Mouse (Mus musculus): Measurements from ENCODE around the gene Fbxo21. TPM values are rescaled to one million over a fixed set of nuclear protein-coding genes. Genes with fewer than 3 reads are reported as not detected.

The Fbxo21 gene
- polyA plus RNA-seq, 1 experiment from 2014 or later, result 183 TPM

DNA sequence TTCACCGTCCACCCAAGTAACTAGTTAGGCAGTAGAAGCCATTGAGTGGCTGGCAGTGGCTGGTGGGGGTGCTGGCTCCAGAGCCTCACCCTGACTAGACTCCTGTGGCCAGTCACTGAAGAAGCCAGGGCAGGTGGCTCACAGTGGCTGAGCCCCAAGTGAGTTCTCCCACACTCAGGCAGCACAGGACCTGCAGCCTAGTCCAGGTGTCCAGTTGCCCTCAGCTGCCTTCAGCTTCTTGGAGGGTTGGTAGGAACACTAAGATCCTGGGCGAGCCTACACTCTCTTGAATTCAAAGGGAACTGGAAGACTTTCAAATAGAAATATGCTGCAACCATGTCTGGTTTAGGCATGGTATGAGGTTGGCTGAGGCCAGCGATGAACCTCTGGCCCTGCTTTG lies 11.4 kb downstream of the Fbxo21 start:
- WGBS, result 94% methylated on average over 3 of the region's 3 CpGs
- Histone ChIP-seq H3K9ac (no peak overlapping the region), H3K27ac (no peak overlapping the region), H3K4me1 (no peaks in the 10 kb centered on the region), H3K4me2 (no peak overlapping the region), H3K27me3 (replicated peaks) (no peaks in the 10 kb centered on the region), H3K9me3 (no peaks in the 10 kb centered on the region), H3K4me3 (no peak overlapping the region), H3K36me3 (replicated peaks) (peaks cover 50% of the 10 kb centered on the region)
- ATAC-seq (replicated peaks), result no peak

GRCm38 (mm10) chr5:117988367-117988766 lies 11.8 kb downstream of the Fbxo21 start:
- H3K4me1 ChIP-seq, result no peaks in the 10 kb centered on the region
- H3K4me2 ChIP-seq, result no peak overlapping the region
- no peaks in the 10 kb centered on the region for H3K9me3 ChIP-seq
- ATAC-seq (replicated peaks), result no peak
- 91% methylated on average over 9 of the region's 9 CpGs for WGBS
- H3K27me3 ChIP-seq (replicated peaks), result no peaks in the 10 kb centered on the region
- no peak overlapping the region for H3K9ac ChIP-seq
- peaks cover 52% of the 10 kb centered on the region for H3K36me3 ChIP-seq (replicated peaks)
- no peak overlapping the region for H3K4me3 ChIP-seq
- H3K27ac ChIP-seq, result no peak overlapping the region

DNA sequence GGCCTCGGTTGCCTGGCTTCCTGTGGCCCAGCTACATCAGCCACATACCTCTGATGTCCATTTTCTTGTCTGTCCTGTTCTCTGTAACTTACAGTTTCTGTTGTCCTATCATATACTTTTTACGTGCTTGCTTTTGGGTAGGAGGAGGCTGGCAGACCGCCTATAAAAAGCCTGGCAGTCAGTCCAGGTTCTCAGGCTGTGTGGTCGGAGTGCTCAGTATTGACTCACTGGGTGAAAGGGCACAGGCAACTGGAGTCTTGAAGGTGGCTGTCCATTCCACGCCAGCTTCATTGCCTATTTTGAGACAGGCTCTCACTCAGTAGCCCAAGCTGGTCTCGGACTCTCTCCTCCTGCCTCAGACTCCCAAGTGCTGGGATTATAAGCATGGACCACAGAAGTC lies 13.2 kb downstream of the Fbxo21 start:
- no peak for ATAC-seq (replicated peaks)
- Histone ChIP-seq H3K9me3 (no peaks in the 10 kb centered on the region), H3K9ac (no peak overlapping the region), H3K4me1 (no peaks in the 10 kb centered on the region), H3K4me3 (no peak overlapping the region), H3K27me3 (replicated peaks) (no peaks in the 10 kb centered on the region), H3K27ac (no peak overlapping the region), H3K4me2 (no peak overlapping the region), H3K36me3 (replicated peaks) (peaks cover 66% of the 10 kb centered on the region)
- 91% methylated on average over 6 of the region's 6 CpGs for WGBS

GRCm38 (mm10) chr5:117990957-117991356 lies 14.4 kb downstream of the Fbxo21 start:
- no peak for ATAC-seq (replicated peaks)
- Histone ChIP-seq H3K9ac (no peak overlapping the region), H3K27ac (no peak overlapping the region), H3K4me1 (no peaks in the 10 kb centered on the region), H3K4me2 (no peak overlapping the region), H3K9me3 (no peaks in the 10 kb centered on the region), H3K4me3 (no peak overlapping the region), H3K36me3 (replicated peaks) (peaks cover 78% of the 10 kb centered on the region), H3K27me3 (replicated peaks) (no peaks in the 10 kb centered on the region)
- 89% methylated on average over 3 of the region's 3 CpGs for WGBS

- Histone ChIP-seq H3K4me1 (no peaks in the 10 kb centered on the region), H3K9ac (no peak overlapping the region), H3K9me3 (no peaks in the 10 kb centered on the region), H3K4me2 (no peak overlapping the region), H3K27ac (no peak overlapping the region), H3K27me3 (replicated peaks) (no peaks in the 10 kb centered on the region), H3K4me3 (no peak overlapping the region), H3K36me3 (replicated peaks) (peaks cover 82% of the 10 kb centered on the region)
- 96% methylated on average over 6 of the region's 6 CpGs for WGBS
- ATAC-seq (replicated peaks), result no peak
Observed at GRCm38 (mm10) chr5:117993550-117993949, 17.0 kb downstream of the Fbxo21 start.

- Histone ChIP-seq H3K4me1 (no peaks in the 10 kb centered on the region), H3K4me2 (no peak overlapping the region), H3K4me3 (no peak overlapping the region), H3K27me3 (replicated peaks) (no peaks in the 10 kb centered on the region), H3K27ac (no peak overlapping the region), H3K9me3 (no peaks in the 10 kb centered on the region), H3K9ac (no peak overlapping the region), H3K36me3 (replicated peaks) (peaks cover 72% of the 10 kb centered on the region)
- 91% methylated on average over 8 of the region's 8 CpGs for WGBS
- no peak for ATAC-seq (replicated peaks)
Observed at GRCm38 (mm10) chr5:117995372-117995901, 18.9 kb downstream of the Fbxo21 start.

- Histone ChIP-seq H3K27ac (no peak overlapping the region), H3K4me2 (no peak overlapping the region), H3K36me3 (replicated peaks) (peaks cover 74% of the 10 kb centered on the region), H3K9me3 (no peaks in the 10 kb centered on the region), H3K9ac (no peak overlapping the region), H3K4me1 (no peaks in the 10 kb centered on the region), H3K4me3 (no peak overlapping the region), H3K27me3 (replicated peaks) (no peaks in the 10 kb centered on the region)
- whole genome bisulfite sequencing, result 85% methylated on average over 6 of the region's 6 CpGs
- no peak for ATAC-seq (replicated peaks)
Observed at GRCm38 (mm10) chr5:117995911-117996310, 19.4 kb downstream of the Fbxo21 start.

DNA sequence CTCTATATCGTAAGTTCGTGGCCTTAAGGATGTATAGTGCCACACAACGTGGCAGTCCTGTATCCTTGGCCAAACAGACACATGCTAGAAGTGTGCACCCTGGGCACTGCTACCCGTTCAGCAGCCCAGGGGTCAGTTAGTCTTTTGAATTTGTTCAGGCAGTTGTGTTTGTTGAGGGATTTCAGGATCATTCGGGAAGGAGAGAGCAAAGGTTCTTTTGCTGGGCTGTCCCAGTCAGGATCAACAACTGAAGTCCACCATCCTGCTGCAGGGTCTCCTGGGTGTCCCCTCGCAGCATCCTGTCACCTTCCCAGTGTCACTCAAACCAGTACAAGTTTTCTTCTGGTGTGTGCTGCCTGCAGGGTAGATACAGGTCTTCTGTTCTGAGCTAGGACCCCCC lies 20.1 kb downstream of the Fbxo21 start:
- ATAC-seq (replicated peaks), result no peak
- WGBS, result 86% methylated on average over 6 of the region's 6 CpGs

GRCm38 (mm10) chr5:117997434-117997970 lies 21.0 kb downstream of the Fbxo21 start:
- 43% methylated on average over 10 of the region's 10 CpGs for WGBS
- H3K27me3 ChIP-seq (replicated peaks), result no peaks in the 10 kb centered on the region
- no peak overlapping the region for H3K27ac ChIP-seq
- H3K4me1 ChIP-seq, result no peaks in the 10 kb centered on the region
- H3K36me3 ChIP-seq (replicated peaks), result peaks cover 75% of the 10 kb centered on the region
- no peaks in the 10 kb centered on the region for H3K9me3 ChIP-seq
- no peak overlapping the region for H3K9ac ChIP-seq
- no peak overlapping the region for H3K4me2 ChIP-seq
- no peak overlapping the region for H3K4me3 ChIP-seq
- no peak for ATAC-seq (replicated peaks)

More for the DNA sequence above, 20.1 kb downstream of the Fbxo21 start:
- no peaks in the 10 kb centered on the region for H3K4me1 ChIP-seq
- H3K27me3 ChIP-seq (replicated peaks), result no peaks in the 10 kb centered on the region
- no peak overlapping the region for H3K4me3 ChIP-seq
- H3K27ac ChIP-seq, result no peak overlapping the region
- H3K9ac ChIP-seq, result no peak overlapping the region
- H3K9me3 ChIP-seq, result no peaks in the 10 kb centered on the region
- no peak overlapping the region for H3K4me2 ChIP-seq
- peaks cover 74% of the 10 kb centered on the region for H3K36me3 ChIP-seq (replicated peaks)

DNA sequence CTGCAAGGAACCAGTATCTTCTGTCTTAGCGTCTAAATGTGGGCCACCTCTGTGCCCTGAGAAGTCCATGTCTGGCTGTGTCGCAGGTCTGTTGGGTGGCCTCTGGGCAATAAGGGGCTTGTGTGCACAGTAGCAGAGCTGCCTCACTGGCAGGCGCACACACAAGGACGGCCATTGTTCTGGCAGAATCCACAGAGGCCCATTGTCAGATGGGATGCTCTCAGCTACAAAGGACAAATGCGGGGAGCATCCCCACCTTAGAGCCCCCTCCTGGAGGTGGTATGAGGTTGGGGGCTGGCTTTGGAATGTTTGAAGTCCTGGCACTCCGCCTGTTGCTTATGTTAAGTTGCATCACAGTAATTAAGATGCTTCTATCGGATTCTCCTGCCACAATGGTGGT lies 22.5 kb downstream of the Fbxo21 start:
- H3K36me3 ChIP-seq (replicated peaks), result peaks cover 77% of the 10 kb centered on the region

GRCm38 (mm10) chr5:117999584-117999983 lies 23.1 kb downstream of the Fbxo21 start:
- Histone ChIP-seq H3K4me1 (no peaks in the 10 kb centered on the region), H3K36me3 (replicated peaks) (peaks cover 72% of the 10 kb centered on the region), H3K27me3 (replicated peaks) (no peaks in the 10 kb centered on the region), H3K4me2 (no peak overlapping the region), H3K27ac (no peak overlapping the region), H3K9me3 (no peaks in the 10 kb centered on the region), H3K9ac (no peak overlapping the region), H3K4me3 (no peak overlapping the region)
- WGBS, result 87% methylated on average over 11 of the region's 11 CpGs
- ATAC-seq (replicated peaks), result no peak

More for the DNA sequence above, 22.5 kb downstream of the Fbxo21 start:
- H3K4me2 ChIP-seq, result no peak overlapping the region
- no peaks in the 10 kb centered on the region for H3K27me3 ChIP-seq (replicated peaks)
- no peak overlapping the region for H3K27ac ChIP-seq
- no peak for ATAC-seq (replicated peaks)
- no peaks in the 10 kb centered on the region for H3K9me3 ChIP-seq
- WGBS, result 73% methylated on average over 7 of the region's 7 CpGs
- H3K4me1 ChIP-seq, result no peaks in the 10 kb centered on the region
- no peak overlapping the region for H3K9ac ChIP-seq
- H3K4me3 ChIP-seq, result no peak overlapping the region

DNA sequence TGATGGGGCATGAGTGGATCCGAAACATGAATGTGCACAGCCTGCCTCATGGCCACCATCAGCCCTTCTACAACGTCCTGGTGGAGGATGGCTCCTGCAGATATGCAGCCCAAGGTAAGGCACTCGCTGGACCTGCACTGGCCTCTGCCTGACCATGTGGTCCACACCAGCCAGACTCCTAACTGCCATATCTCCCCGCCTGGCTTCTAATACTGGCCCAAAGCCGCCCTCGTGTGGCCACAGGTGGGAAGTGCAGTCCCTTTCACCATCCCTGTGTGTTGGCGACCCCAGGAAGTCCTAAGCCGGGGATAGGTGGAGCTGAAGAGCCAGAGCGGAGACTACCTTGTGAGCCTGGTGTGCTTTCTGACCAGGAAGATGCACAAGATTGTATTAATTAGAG lies 25.5 kb downstream of the Fbxo21 start:
- Histone ChIP-seq H3K4me2 (no peak overlapping the region), H3K4me3 (no peak overlapping the region), H3K4me1 (no peaks in the 10 kb centered on the region), H3K27ac (no peak overlapping the region), H3K36me3 (replicated peaks) (peaks cover 56% of the 10 kb centered on the region), H3K27me3 (replicated peaks) (no peaks in the 10 kb centered on the region), H3K9me3 (no peaks in the 10 kb centered on the region), H3K9ac (no peak overlapping the region)
- ATAC-seq (replicated peaks), result peak; percentile 38; the same call in 1 of the 2 replicates
- 24% methylated on average over 9 of the region's 9 CpGs for WGBS

DNA sequence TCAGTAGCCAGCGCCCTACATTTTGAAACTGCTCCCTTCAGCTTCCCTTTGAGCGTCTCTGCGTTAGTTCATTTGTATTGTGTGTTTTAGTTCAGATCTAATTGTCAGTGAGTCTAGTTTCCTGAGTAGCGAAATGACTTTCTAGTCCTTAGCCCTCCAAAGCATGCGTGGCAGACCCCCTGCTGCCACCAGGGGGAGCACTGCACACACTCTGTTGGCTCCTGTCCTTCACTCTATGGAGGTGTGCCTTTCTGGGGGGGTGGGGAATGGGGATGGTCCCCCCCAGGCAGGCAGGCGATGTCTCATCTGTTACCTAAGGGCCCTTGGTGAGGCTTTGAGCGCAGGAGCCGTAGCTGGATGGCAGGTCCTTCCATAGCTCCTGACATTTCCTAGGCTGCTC lies 28.1 kb downstream of the Fbxo21 start:
- H3K36me3 ChIP-seq (replicated peaks), result peaks cover 64% of the 10 kb centered on the region
- H3K27ac ChIP-seq, result no peak overlapping the region
- no peaks in the 10 kb centered on the region for H3K9me3 ChIP-seq
- H3K4me3 ChIP-seq, result no peak overlapping the region
- ATAC-seq (replicated peaks), result no peak
- no peak overlapping the region for H3K9ac ChIP-seq
- no peaks in the 10 kb centered on the region for H3K4me1 ChIP-seq
- no peaks in the 10 kb centered on the region for H3K27me3 ChIP-seq (replicated peaks)
- no peak overlapping the region for H3K4me2 ChIP-seq
- WGBS, result 81% methylated on average over 8 of the region's 8 CpGs

Measured in midbrain, embryonic 15.5 days (tissue).